Mouse (Mus musculus) cerebellum, adult 2 months (tissue): ENCODE results near the gene Whrn.

Source experiments
- CTCF ChIP-seq: fragments of 200-500 bp; IDR thresholded peaks from 2 replicates; pipeline ENCODE4 v1.5.1; 2011; ENCODE audit warnings: low read depth, mild to moderate bottlenecking, control low read depth, low read length, moderate library complexity, borderline replicate concordance; ENCODE audit not compliant: insufficient read depth
- POLR2A ChIP-seq: fragments of 200-500 bp; IDR thresholded peaks from 2 replicates; pipeline ENCODE4 v1.6.1; 2011; ENCODE audit warnings: low read length, control low read depth, borderline replicate concordance; ENCODE audit not compliant: insufficient read depth

GRCm38 (mm10) chr4:63370897-63371296 is 124.9 kb downstream of the Whrn start:
- TF ChIP-seq CTCF (no peak), POLR2A (no peak)
